Mouse (Mus musculus) right cerebral cortex, adult 2 months (tissue): ENCODE results near the gene Gsc2.
A peak's percentile ranks its signal among the peaks of the same experiment; 100 is the strongest.

Experiments used
- DNase-seq, 2 experiments: peaks; one replicate each; pipeline ENCODE4 v3.0.0; 2021 to 2022; ENCODE audit warnings: low spot score in 2 of 2

The Gsc2 gene

DNA sequence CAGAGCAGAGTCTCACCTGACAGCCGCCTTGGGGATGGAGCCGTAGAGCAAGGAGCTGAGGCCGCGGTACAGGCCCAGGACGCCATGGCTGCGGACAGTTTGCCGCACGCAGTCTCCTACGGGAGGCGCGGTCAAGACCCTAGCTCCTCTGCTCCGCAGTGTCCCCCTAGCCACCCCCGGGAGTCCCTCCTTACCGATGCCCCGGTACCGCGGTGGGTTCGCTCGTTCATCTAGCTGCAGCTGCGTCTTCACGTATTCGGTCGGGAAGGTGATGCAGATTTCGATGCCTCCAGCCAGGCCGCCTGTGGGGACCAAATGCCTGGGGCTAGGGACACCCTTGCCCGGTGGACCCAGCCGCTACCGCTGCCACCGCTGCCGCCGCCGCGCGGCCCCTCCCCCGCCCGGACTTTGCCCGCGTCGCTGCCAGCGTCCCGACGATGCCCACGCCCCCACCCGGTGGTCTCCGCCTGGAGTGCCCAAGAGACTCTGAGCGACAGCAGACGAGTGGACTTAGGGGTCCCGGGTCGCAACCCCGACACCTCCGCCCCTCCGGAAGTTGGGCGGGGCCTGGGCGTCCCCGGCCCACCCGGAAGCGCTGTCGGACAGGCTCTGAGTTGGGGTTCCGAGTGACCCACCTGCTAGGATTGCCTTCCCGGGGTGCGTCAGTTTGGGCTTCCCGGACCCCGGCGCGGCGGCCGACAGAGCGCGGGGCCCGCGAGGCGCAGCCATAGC, 12.7 kb upstream of the Gsc2 start:
- DNase-seq: peak; percentile 31 to 33

- DNase-seq: no peak
Measured at GRCm38 (mm10) chr16:17922163-17922538, 7.3 kb upstream of the Gsc2 start.

GRCm38 (mm10) chr16:17921325-17922162, 6.7 kb upstream of the Gsc2 start:
- DNase-seq: peak; percentile 97 to 98

DNA sequence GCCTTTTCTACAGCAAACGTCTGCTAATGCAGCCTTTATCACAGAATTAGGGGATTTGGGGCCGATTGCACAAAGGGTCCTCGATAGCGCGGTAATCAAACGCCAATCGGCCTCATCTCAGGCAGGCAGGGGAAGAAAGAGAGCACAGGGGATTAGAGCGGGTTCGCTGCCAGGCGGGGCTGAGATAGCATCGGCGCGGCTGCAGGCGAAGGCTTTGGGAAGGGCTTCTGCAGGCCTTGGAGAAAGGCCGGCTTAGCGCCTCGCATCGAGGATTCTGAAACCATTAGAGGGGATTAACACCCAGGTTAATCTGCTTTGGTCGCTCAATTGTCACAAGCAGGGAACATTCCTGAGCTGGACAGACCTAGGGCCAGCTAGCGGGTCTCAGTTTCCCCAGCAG, 5.7 kb upstream of the Gsc2 start:
- DNase-seq: no peak

DNA sequence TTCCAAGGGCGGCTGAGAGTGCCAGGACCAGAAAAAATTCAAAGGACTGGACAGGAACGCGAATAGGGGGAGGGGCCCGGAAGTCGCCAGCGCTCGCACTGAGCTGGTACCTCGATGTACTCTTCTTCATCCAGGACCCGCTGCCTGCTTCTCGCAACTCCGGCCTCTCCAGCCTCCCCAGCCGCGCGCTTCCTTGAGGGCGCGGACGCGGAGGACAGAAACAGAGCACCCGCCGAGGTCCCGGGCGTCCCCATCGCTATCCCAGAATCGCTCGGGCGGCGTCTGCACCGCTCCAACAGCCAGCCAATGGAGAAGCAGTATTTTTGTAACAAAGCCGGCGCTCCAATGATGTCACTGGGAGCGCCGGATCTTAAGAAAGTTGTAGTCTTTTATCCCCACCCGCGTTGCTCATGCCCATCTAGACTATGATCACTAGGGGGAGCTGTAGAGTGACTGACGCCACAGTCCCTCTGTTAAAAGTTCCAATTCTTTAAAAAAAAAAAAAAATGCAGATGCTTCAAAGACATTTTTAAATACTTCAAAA, 3.7 kb downstream of the Gsc2 start, which contains the start of gene Ess2:
Gene Ess2 (minus strand): TSS at position 297 of the 544 bp plus-strand sequence.
- DNase-seq: peak; percentile 94 to 96

GRCm38 (mm10) chr16:17898462-17898861, 16.4 kb downstream of the Gsc2 start, which contains the start of the genes Dgcr2 and Tssk2:
Dgcr2 (minus strand) TSS chr16:17898562.
Tssk2 (plus strand) TSS chr16:17898637.
- DNase-seq: no peak

DNA sequence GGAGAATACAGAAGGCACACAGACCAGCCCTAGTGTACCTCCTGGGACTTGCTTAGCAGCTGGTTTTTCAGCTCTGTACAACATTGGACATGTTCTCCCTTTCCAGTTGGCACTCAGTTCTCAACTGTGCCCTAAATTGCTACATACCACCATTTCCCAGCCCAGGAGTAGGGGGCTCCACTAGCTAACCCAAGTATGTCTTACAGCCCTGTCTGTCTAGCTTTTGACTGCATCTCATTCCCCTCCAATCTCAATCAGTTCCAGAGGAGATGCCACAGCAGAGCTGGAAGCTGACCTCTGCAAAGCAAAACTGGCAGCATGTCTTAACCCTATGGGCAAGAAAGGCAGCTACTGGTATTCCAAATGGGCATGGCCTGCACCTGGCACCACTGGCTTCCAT, 18.8 kb downstream of the Gsc2 start:
- DNase-seq: no peak

- no peak for DNase-seq
Measured at GRCm38 (mm10) chr16:17893923-17894322, 20.9 kb downstream of the Gsc2 start, which contains the start of gene Tssk1. Tssk1 (plus strand) TSS chr16:17894223.

DNA sequence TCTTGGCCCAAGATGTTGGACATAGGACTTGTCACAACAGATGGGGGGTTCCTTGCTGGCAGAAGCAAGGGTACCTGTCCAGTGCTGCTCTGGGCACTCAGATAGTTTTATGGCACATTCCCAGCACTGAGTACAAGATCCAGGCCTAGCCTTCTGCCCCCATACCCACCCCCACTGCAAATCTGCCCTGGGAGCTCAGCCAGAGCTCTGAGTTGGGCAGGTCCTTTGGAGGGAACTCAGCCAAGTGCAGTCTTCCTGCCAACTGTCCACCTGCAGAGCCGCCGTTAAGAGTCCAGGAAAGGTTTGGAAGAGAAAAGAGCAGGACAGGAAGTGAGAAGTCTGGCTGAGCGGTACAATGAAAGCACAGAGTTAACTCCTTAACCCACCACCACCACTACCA, 22.3 kb downstream of the Gsc2 start:
- DNase-seq: no peak

DNA sequence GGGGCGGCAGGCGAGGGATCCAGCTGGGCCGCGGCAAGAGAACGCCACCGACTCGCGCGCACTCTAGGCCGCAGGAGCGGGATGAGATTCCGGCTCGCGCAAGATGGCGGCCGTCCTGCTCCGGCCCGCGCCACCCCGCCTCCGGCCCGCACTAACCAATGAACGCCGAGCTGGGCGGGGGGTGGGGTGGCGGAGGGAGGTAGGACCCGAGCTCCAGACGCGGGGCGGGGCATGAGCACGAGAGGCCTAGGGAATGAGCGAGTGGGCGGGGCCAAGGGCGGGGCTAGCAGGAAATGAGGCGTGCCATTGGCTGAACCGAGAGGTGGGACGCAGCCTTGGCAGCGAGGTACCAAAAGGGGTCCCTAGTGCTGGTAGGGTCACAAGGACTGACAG, 23.3 kb downstream of the Gsc2 start, which contains the start of gene Gm20518:
Gene Gm20518 (minus strand): TSS at position 105 of the 393 bp plus-strand sequence.
- DNase-seq: peak; percentile 98

GRCm38 (mm10) chr16:17890917-17891566, 23.8 kb downstream of the Gsc2 start:
- DNase-seq: peak; percentile 51 to 52

- DNase-seq: no peak
Measured at GRCm38 (mm10) chr16:17890342-17890727, 24.5 kb downstream of the Gsc2 start.

DNA sequence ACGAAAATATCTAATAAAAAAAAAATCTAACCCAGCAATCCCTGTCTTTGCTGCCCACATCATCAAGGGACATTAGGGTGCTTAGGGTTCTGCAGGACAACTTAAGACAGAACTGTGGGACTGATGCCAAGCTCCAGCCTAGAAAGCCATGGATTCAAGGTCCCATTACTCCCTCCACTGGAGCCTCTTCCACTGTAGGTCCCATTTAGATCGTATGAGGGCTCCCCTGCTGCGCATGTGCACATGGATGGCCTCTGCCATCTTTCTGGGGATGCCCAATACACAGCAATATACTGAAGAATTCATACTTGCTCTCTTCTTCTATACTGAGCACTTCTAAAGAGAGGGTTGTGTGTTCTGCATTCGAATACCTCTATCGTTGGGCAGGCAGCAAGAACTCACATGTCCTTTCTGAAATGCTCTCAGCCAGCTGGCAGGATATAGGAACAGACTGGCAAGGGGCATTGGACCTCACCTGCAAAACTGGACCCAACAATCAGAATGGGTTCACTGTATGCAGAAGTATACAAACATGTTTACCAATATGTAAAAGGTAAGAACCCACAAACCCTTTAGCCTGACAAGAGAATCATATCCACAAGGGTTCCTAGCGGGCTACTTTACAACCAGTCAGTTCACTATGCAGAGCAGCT, 25.0 kb downstream of the Gsc2 start:
- no peak for DNase-seq

- no peak for DNase-seq
Measured at GRCm38 (mm10) chr16:17884116-17884515, 30.7 kb downstream of the Gsc2 start.

DNA sequence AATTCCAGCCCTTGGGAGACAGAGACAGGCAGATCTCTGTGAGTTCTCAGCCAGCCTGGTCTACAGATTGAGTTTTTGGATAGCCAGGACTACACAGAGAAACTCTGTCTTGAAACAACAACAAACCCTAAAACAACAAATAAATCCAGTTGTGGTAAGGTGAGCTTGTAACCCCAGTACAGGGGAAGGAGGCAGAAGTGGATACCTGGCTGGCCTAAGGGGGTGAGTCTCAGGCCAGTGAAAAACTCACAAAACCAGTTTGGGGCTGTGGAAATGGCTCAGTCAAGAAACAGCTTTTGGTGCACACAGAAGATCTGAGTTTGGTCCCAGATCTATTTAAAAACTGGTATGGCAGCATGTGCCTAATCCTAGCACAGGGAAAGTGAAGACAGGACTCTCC, 32.7 kb downstream of the Gsc2 start:
- DNase-seq: no peak

DNA sequence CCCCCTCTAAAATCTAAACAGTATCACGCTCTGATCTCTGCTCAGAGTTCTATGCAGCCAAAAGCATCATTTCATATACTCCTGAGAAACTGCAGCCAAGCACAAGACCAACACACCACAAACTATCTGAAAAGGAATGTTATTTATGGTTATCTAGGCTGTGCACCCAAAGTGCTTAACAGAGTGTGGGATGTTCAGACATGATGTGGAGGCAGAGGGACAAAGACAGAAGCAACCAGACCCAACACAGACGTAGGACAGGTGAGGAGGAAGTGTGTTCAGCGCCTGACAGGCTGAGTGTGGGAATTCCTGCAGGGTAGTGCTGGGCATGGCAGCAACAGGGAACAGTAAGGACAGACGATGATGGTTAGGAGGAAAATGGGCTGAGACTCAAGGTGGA, 35.3 kb downstream of the Gsc2 start:
- peak in 1 of 2 experiments; percentile 31 for DNase-seq

DNA sequence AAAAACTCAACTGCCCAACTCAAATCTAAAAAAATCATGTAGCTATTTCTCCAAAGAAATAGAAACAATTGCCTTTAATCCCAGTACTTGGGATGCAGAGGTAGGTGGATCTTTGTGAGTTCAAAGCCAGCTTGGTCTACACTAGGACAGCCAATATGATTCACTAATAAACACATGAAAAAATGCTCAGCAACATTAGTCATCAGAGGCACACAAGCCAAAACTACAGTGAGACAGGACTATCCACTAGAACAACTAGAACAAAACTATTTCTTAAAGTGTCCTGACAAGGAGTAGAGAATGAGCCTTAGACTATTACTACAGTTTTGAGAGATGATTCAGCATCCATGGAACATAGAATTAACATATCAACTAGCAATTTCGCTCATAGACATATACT, 38.8 kb downstream of the Gsc2 start:
- DNase-seq: no peak

GRCm38 (mm10) chr16:17875174-17875573, 39.7 kb downstream of the Gsc2 start:
- DNase-seq: no peak

GRCm38 (mm10) chr16:17872995-17873394, 41.9 kb downstream of the Gsc2 start:
- no peak for DNase-seq

DNA sequence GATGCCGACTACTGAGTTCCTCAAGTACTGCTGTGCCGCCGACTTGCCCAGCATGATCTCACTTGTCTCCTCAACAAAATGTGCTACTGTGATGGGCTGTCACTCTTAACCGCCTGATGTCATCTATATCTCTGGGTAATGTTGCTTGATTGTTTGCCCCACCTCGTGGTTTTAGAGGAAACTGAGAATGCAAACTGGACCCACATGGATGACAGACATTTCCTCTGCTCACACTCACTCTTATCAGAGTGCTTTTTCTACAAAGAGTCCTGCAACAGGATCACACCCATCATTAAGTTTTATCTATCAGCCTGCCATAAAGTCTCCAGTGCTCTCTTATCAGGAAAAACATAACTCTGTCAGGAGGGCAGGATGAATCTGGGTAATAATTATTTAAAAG, 43.6 kb downstream of the Gsc2 start:
- DNase-seq: no peak

DNA sequence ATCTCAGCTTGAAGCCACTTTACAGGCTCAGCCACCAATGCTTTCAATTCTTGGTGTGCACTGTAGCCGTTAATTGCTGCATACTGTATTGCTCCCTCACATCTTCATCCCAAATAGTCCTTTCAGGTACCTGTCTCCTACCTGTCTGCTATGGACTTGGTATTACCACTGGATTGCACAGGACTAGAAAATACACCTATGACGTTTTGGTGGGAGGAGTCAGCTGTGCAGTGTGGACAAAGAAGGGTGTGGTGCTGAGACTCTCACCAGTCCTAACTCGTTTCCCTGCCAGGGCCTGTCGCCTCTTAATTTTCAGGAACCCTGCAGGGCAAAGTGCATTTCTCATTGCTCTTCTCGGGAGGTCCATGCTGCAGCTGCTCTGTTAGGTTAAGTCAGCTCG, 49.1 kb downstream of the Gsc2 start:
- no peak for DNase-seq
